39 mouse cellular contexts compared by ENCODE assay signal in genomic region chr12:102108851-102109250, GRCm38 (mm10). TPM values are rescaled to one million over a fixed set of nuclear protein-coding genes. Genes with fewer than 3 reads are reported as not detected.
"Had no signal": no experiment of that assay in that cellular context is flagged by ENCODE, and none has a peak within 500 bp of the region (broad histone marks: within the 10 kb centered on the region; RNA-seq: fewer than 3 reads in every experiment).

No protein-coding gene starts in this region.

- DNase-seq: left cerebral cortex, postnatal 4 days; liver; liver, embryonic 13.5 days; liver, postnatal 0 days; lung, adult 18-20 months; lung, adult 2 months; lung, embryonic 14.5 days; lung, postnatal 10 days; lung, postnatal 14 days; lung, postnatal 36 days; lung, postnatal 4 days; midbrain, embryonic 14.5 days had no signal

- H3K27ac ChIP-seq: limb, embryonic 10.5 days; limb, embryonic 12.5 days; limb, embryonic 13.5 days; limb, embryonic 15.5 days; liver, embryonic 12.5 days; liver, embryonic 13.5 days; liver, embryonic 14.5 days; liver, embryonic 15.5 days; lung, embryonic 15.5 days; macrophage; midbrain, embryonic 10.5 days; midbrain, embryonic 12.5 days; midbrain, embryonic 13.5 days; midbrain, embryonic 15.5 days; neural tube, embryonic 12.5 days; neural tube, embryonic 13.5 days had no signal

- H3K9me3 ChIP-seq: limb, embryonic 10.5 days; limb, embryonic 12.5 days; limb, embryonic 13.5 days; limb, embryonic 15.5 days; liver, embryonic 12.5 days; liver, embryonic 13.5 days; liver, embryonic 15.5 days; lung, embryonic 15.5 days; megakaryocyte, embryonic 14.5 days; midbrain, embryonic 10.5 days; midbrain, embryonic 12.5 days; midbrain, embryonic 13.5 days; midbrain, embryonic 15.5 days; neural tube, embryonic 12.5 days; neural tube, embryonic 13.5 days had no signal

- ATAC-seq: liver, embryonic 12.5 days; liver, postnatal 0 days; lung, postnatal 0 days; midbrain, embryonic 13.5 days; midbrain, embryonic 15.5 days; midbrain, embryonic 16.5 days had no signal

- H3K4me3 ChIP-seq: limb, embryonic 10.5 days; limb, embryonic 12.5 days; limb, embryonic 13.5 days; limb, embryonic 15.5 days; liver, embryonic 12.5 days; liver, embryonic 13.5 days; liver, embryonic 15.5 days; lung, embryonic 15.5 days; megakaryocyte, embryonic 14.5 days; midbrain, embryonic 10.5 days; midbrain, embryonic 12.5 days; midbrain, embryonic 13.5 days; midbrain, embryonic 15.5 days; myocyte; neural tube, embryonic 12.5 days; neural tube, embryonic 13.5 days had no signal

- H3K4me1 ChIP-seq: limb, embryonic 10.5 days; limb, embryonic 12.5 days; limb, embryonic 15.5 days; liver, embryonic 12.5 days; liver, embryonic 15.5 days had no signal

- H3K4me2 ChIP-seq: limb, embryonic 12.5 days; limb, embryonic 13.5 days; limb, embryonic 15.5 days; liver, embryonic 11.5 days; liver, embryonic 12.5 days; liver, embryonic 13.5 days; liver, embryonic 15.5 days; lung, embryonic 14.5 days; lung, embryonic 15.5 days; midbrain, embryonic 11.5 days; midbrain, embryonic 12.5 days; midbrain, embryonic 13.5 days; midbrain, embryonic 15.5 days; neural tube, embryonic 12.5 days; neural tube, embryonic 13.5 days had no signal

- H3K36me3 ChIP-seq: limb, embryonic 10.5 days; limb, embryonic 12.5 days; limb, embryonic 13.5 days; limb, embryonic 15.5 days; liver, embryonic 12.5 days; liver, embryonic 13.5 days; liver, embryonic 15.5 days; lung, embryonic 15.5 days; midbrain, embryonic 10.5 days; midbrain, embryonic 12.5 days; midbrain, embryonic 13.5 days; midbrain, embryonic 15.5 days; neural tube, embryonic 12.5 days; neural tube, embryonic 13.5 days had no signal

- H3K27me3 ChIP-seq: limb, embryonic 12.5 days; limb, embryonic 13.5 days; limb, embryonic 15.5 days; liver, embryonic 13.5 days; liver, embryonic 15.5 days; lung, embryonic 15.5 days; midbrain, embryonic 12.5 days; midbrain, embryonic 13.5 days; midbrain, embryonic 15.5 days; neural tube, embryonic 12.5 days; neural tube, embryonic 13.5 days had no signal

- H3K9ac ChIP-seq: limb, embryonic 12.5 days; limb, embryonic 13.5 days; limb, embryonic 15.5 days; liver, embryonic 12.5 days; liver, embryonic 13.5 days; liver, embryonic 14.5 days; liver, embryonic 15.5 days; liver, postnatal 0 days; lung, embryonic 14.5 days; lung, embryonic 15.5 days; midbrain, embryonic 12.5 days; midbrain, embryonic 13.5 days; midbrain, embryonic 15.5 days; neural tube, embryonic 12.5 days; neural tube, embryonic 13.5 days had no signal

RNA-seq across cellular contexts. Expression of gene Slc24a4, which starts 19.7 kb away (rescaled TPM):
- total RNA-seq: liver, adult 2 months; megakaryocyte progenitor cell, adult 5-6 weeks; megakaryocyte, adult 5-6 weeks; megakaryocyte-erythroid progenitor cell, adult 5-6 weeks; monocyte, adult 5-6 weeks had no signal
- polyA plus RNA-seq: limb, embryonic 10.5 days; limb, embryonic 11.5 days; liver, adult 2 months; liver, embryonic 12.5 days; macrophage had no signal
